Mouse (Mus musculus): ENCODE measurements at regions not wholly inside any gene's neighbourhood (a gene's known extent, or its start where the extent isn't known, plus 50 kb on each side); places are given as distances from the start of the nearest gene placed in this dataset.

DNA sequence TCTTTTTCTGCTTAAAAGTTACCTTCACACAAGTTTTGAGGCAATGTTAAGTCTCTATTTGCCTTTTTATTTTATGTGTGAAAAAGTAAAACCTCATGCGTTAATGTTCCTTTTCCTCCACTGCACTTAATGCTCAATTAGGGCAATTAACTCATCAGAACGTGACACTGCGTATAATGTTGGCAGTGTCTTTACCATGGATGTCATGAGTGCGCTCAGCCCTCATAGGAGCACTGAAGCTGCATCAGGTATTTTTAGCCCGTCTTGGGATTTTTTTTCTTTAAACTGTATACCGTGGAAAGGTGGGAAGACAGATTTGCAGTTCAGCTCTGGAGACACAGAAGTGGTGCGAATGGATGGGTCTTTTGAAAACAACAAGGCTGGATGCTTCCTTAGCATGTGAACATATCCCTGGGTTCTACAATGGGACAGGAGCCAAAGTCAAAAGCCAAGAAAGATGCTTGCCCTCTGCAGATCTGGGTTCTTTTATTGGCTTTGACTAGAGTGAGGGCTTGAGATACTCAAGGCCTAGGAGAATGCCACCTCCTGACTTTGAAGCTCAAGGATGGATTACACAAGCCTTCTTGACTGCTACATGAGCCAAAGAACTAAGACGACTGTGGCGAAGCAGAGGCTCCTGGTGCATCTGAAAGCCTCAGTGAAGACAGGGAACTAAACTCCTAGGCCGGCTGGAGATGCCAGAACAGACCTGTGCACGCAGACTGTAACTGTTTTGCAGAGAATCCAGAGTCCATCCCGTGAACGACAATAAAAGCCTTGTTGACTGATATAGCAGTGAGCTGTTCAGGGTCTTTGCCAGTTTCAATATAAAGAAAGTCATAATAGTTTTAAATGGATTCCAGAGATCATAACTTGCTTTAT is 262.9 kb upstream of the Emcn start:
- TF ChIP-seq CTCF (IDR thresholded peaks at IDR 0.05; ENCODE audit: control insufficient read depth, insufficient read depth, insufficient replicate concordance, low read depth, low read length) (no peak), POLR2A (IDR thresholded peaks at IDR 0.05; ENCODE audit: control insufficient read depth, low read depth, low read length) (no peak)

All from testis, adult 2 months (tissue).